Mouse (Mus musculus) forebrain, postnatal 0 days (tissue): ENCODE results near the gene Ppp2r5d. TPM values are rescaled to one million over a fixed set of nuclear protein-coding genes. Genes with fewer than 3 reads are reported as not detected.

Experiments
- ATAC-seq: fragments of 200-750 bp; cut with Nextera tagmentation; 2 replicates; pipeline ENCODE4 v1.8.0; 2017; ENCODE audit warnings: mild to moderate bottlenecking, moderate library complexity
- DNase-seq: peaks from one replicate; pipeline ENCODE4 v3.0.0-alpha.2; 2015
- H3K27ac ChIP-seq: fragments of 300-500 bp; sonication (generic); 2 replicates; pipeline ENCODE4 v1.5.1; 2014; ENCODE audit warnings: low read depth, mild to moderate bottlenecking, antibody characterized with exemption, low read length, moderate library complexity, mixed read lengths
- H3K27me3 ChIP-seq: fragments of 300-500 bp; sonication (generic); 2 replicates; pipeline ENCODE4 v1.6.1; 2014; ENCODE audit warnings: mild to moderate bottlenecking, low read length, mixed read lengths; ENCODE audit not compliant: insufficient read depth
- H3K36me3 ChIP-seq: fragments of 300-500 bp; sonication (generic); 2 replicates; pipeline ENCODE4 v1.6.1; 2014; ENCODE audit warnings: mild to moderate bottlenecking, moderate library complexity; ENCODE audit not compliant: insufficient read depth
- H3K4me1 ChIP-seq: fragments of 300-500 bp; sonication (generic); 2 replicates; pipeline ENCODE4 v1.6.1; 2014; ENCODE audit warnings: antibody characterized with exemption; ENCODE audit not compliant: insufficient read depth
- H3K4me2 ChIP-seq: fragments of 300-500 bp; sonication (generic); 2 replicates; pipeline ENCODE4 v1.6.1; 2014; ENCODE audit warnings: low read depth, mild to moderate bottlenecking, moderate library complexity
- H3K4me3 ChIP-seq: fragments of 300-500 bp; sonication (generic); 2 replicates; pipeline ENCODE4 v1.5.1; 2014; ENCODE audit warnings: low read depth, low read length, mixed read lengths
- H3K9ac ChIP-seq: fragments of 300-500 bp; sonication (generic); 2 replicates; pipeline ENCODE4 v1.6.1; 2014; ENCODE audit warnings: mild to moderate bottlenecking
- H3K9me3 ChIP-seq: fragments of 300-500 bp; sonication (generic); 2 replicates; pipeline ENCODE4 v1.6.1; 2016; ENCODE audit warnings: low read length
- CTCF ChIP-seq: sonication (generic); IDR thresholded peaks from 2 replicates; pipeline ENCODE4 v1.5.1; 2016; ENCODE audit warnings: antibody characterized with exemption, control low read depth, low read depth
- WGBS: fragments of 180-500 bp; shearing (Covaris S2); extraction: QIAGEN DNeasy Blood & Tissue Kit; methylation state at CpG from one replicate; pipeline ENCODE4 v1.1.7; 2014; 5-methylcytosine and 5-hydroxymethylcytosine counted together
- polyA plus RNA-seq: library from polyadenylated mRNA; unstranded; fragments of >200 nt; fragmentation: Nextera tagmentation; extraction: Ambion mirVana; gene quantifications from 2 replicates; pipeline ENCODE4 v1.2.1, GENCODE M21; 2015
- total RNA-seq: library from RNA; depleted of rRNA; stranded (reverse); fragments of >200 nt; gene quantifications from 2 replicates; pipeline ENCODE4 v1.2.3, GENCODE M21; 2014

Ppp2r5d gene
- total and polyA plus RNA-seq, 2 experiments from 2014 or later: 93.5 to 103 TPM

DNA sequence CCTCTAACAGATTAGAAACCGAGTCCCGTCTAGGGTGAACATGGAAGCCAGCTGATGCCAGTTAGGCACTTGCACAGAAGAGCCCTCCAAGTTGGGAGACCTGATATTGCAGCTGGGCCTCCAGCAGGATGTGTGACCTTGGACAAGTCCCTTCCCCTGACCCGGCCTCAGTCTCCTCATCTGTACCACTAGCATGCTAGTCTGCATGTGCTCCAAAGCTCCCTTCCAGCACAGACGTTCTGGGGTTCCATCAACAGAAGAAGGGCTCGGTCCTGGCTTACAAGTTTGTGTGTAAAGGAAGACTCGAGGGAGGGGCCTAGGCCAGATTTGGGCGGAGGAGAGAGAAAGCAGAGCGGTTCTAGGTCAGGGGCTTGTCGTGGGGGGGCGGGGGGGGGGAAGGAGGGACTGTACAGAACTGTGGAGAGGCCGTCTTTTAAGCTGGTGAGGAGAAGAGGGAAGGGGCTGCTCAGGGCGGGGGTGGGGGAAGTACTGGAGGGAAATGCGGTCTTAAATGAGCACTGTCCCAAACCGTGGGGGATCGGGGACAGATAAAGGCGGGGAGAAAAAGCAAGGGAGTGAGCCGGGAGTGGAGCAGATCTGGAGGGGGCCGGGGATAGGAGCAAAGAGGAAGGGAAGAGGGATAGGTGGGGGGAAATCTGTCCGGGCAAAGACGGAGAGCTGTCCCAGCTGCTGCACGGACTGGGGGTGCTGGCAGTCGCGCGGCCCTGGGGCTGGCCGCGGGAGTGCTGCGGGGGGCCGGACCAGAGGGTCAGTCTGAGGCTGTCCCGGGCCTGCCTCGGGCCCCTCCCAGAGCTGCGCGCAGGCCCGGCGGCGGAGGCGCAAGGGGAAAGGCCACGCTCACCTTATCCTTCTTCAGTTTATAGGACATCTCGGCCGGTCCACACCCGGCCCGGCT, 682 bp downstream of the Ppp2r5d start:
- 3% methylated on average over 35 of the region's 41 CpGs for WGBS
- Histone ChIP-seq H3K27me3 (no peaks in the 10 kb centered on the region), H3K9me3 (no peaks in the 10 kb centered on the region), H3K36me3 (peaks cover under 1% of the 10 kb centered on the region; the same call in 1 of the 2 replicates), H3K27ac (peak overlapping the region; percentile 86), H3K4me2 (peak overlapping the region; percentile 83), H3K4me1 (peaks cover 12% of the 10 kb centered on the region), H3K9ac (peak overlapping the region; percentile 84), H3K4me3 (peak overlapping the region; percentile 85)
- peak; percentile 30 for ATAC-seq
- DNase-seq: no peak
- TF ChIP-seq CTCF: no peak

GRCm38 (mm10) chr17:46702506-46702905, 2.4 kb downstream of the Ppp2r5d start:
- 89% methylated on average over 5 of the region's 5 CpGs for WGBS
- no peak overlapping the region for H3K4me3 ChIP-seq
- H3K27ac ChIP-seq: no peak overlapping the region
- TF ChIP-seq CTCF: no peak
- H3K36me3 ChIP-seq: peaks cover 8% of the 10 kb centered on the region
- ATAC-seq (no peak), DNase-seq (no peak)
- no peak overlapping the region for H3K9ac ChIP-seq
- H3K4me1 ChIP-seq: peaks cover 12% of the 10 kb centered on the region
- H3K4me2 ChIP-seq: peak overlapping the region; percentile 83
- no peaks in the 10 kb centered on the region for H3K9me3 ChIP-seq
- H3K27me3 ChIP-seq: no peaks in the 10 kb centered on the region

- ATAC-seq: no peak
- no peak for DNase-seq
- 84% methylated on average over 12 of the region's 12 CpGs for WGBS
- H3K9me3 ChIP-seq: no peaks in the 10 kb centered on the region
- peaks cover 13% of the 10 kb centered on the region for H3K36me3 ChIP-seq
- H3K4me3 ChIP-seq: no peak overlapping the region
- H3K27me3 ChIP-seq: no peaks in the 10 kb centered on the region
- H3K9ac ChIP-seq: no peak overlapping the region
- no peak for TF ChIP-seq CTCF
- H3K4me2 ChIP-seq: peak overlapping the region; percentile 5; the same call in 1 of the 2 replicates
- no peak overlapping the region for H3K27ac ChIP-seq
- H3K4me1 ChIP-seq: peaks cover 12% of the 10 kb centered on the region
Measured at GRCm38 (mm10) chr17:46702100-46702499, 2.8 kb downstream of the Ppp2r5d start.

DNA sequence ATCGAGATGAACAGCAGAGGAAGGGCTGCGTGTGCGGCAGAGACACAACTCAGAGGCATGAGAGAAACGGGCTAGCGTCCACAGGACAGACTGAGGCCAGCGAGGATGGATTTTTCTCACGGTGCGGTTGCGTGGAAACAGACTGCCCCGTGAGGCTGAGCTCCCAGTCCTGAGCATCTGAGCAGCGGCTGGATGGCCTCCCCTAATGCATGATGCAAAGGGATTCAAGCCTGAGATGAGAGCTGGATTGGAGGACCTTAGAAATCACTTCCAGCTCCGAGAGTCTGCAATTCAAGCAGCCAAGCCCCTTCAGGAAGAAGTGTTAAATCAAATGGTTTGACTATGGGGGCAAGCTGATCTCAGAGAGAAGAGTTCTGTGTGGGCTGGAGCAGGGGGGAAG, 3.4 kb downstream of the Ppp2r5d start:
- no peak for DNase-seq
- no peak for TF ChIP-seq CTCF
- H3K9ac ChIP-seq: 0 out of 2 replicates have a peak overlapping the region, but pooled peaks have one; percentile 28
- no peaks in the 10 kb centered on the region for H3K27me3 ChIP-seq
- no peak overlapping the region for H3K27ac ChIP-seq
- WGBS: 72% methylated on average over 12 of the region's 12 CpGs
- peaks cover 12% of the 10 kb centered on the region for H3K4me1 ChIP-seq
- peak overlapping the region; percentile 5; the same call in 1 of the 2 replicates for H3K4me2 ChIP-seq
- peaks cover 13% of the 10 kb centered on the region for H3K36me3 ChIP-seq
- ATAC-seq: no peak
- no peak overlapping the region for H3K4me3 ChIP-seq
- no peaks in the 10 kb centered on the region for H3K9me3 ChIP-seq

GRCm38 (mm10) chr17:46699912-46700311, 5.0 kb downstream of the Ppp2r5d start:
- Histone ChIP-seq H3K9me3 (no peaks in the 10 kb centered on the region), H3K27ac (no peak overlapping the region), H3K4me3 (no peak overlapping the region), H3K27me3 (no peaks in the 10 kb centered on the region), H3K4me1 (peaks cover 12% of the 10 kb centered on the region), H3K36me3 (peaks cover 13% of the 10 kb centered on the region), H3K4me2 (no peak overlapping the region), H3K9ac (no peak overlapping the region)
- DNase-seq (no peak), ATAC-seq (no peak)
- no peak for TF ChIP-seq CTCF
- 99% methylated on average over 3 of the region's 3 CpGs for WGBS

DNA sequence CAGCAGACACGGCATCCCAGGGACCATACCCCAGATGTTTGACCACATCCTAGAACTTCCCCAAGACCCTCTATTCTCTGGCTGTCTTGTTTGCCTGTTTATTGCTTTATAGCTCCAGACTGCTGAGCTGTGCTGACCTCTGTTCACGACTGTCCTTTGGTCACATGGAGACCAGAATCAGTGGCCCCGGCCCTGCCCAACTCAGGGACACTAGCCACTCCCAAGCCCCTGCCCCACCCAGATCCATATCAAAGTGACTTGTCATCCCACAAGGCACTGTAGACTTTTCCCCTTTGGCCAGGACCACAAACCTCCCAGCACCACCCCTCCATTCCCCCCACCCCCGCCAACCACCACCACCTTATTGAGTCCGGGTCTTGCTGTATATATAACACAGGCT, 5.7 kb downstream of the Ppp2r5d start:
- H3K36me3 ChIP-seq: peaks cover 13% of the 10 kb centered on the region
- no peak for DNase-seq
- no peak overlapping the region for H3K27ac ChIP-seq
- no peak overlapping the region for H3K4me2 ChIP-seq
- no peak for TF ChIP-seq CTCF
- H3K9ac ChIP-seq: no peak overlapping the region
- H3K9me3 ChIP-seq: no peaks in the 10 kb centered on the region
- H3K4me3 ChIP-seq: no peak overlapping the region
- no peak for ATAC-seq
- H3K4me1 ChIP-seq: peaks cover 12% of the 10 kb centered on the region
- 90% methylated on average over 5 of the region's 5 CpGs for WGBS
- no peaks in the 10 kb centered on the region for H3K27me3 ChIP-seq

DNA sequence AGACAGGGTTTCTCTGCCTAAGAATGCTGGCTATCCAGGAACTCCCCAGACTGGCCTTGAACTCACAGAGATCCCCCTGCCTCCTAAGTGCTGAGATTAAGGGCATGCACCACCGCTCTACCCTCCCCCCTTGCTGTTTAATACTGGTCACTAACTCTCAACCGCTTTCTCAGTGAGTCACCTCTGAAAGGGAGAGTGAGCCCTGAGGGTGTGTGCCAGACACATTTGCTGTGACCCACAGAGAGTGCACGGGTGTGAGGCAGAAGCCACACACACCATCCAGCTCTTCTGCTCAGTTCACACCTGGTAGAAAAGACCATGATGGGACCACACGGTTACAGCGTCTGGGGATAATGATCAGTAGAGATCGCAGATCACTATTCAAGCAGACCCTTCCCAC, 6.4 kb downstream of the Ppp2r5d start:
- no peaks in the 10 kb centered on the region for H3K9me3 ChIP-seq
- 91% methylated on average over 6 of the region's 6 CpGs for WGBS
- H3K27me3 ChIP-seq: no peaks in the 10 kb centered on the region
- ATAC-seq (no peak), DNase-seq (no peak)
- no peak overlapping the region for H3K27ac ChIP-seq
- no peak overlapping the region for H3K4me3 ChIP-seq
- peaks cover 6% of the 10 kb centered on the region for H3K4me1 ChIP-seq
- H3K4me2 ChIP-seq: no peak overlapping the region
- H3K9ac ChIP-seq: no peak overlapping the region
- no peak for TF ChIP-seq CTCF
- peaks cover 13% of the 10 kb centered on the region for H3K36me3 ChIP-seq
